Mouse (Mus musculus): ENCODE measurements around the gene Rnaseh2b.

Rnaseh2b gene

GRCm38 (mm10) chr14:62298808-62299207 lies 6.4 kb downstream of the Rnaseh2b start:
- in situ Hi-C loops (cut with MboI; ENCODE audit: low pct_unique_long_range_greater_than_20kb in 1 of 2, low sequenced_read_pairs in 2 of 2, unreplicated experiment in 1 of 2), result no loop called here

GRCm38 (mm10) chr14:62300031-62300430 lies 7.6 kb downstream of the Rnaseh2b start:
- in situ Hi-C loops (cut with MboI; ENCODE audit: low pct_unique_long_range_greater_than_20kb in 1 of 2, low sequenced_read_pairs in 2 of 2, unreplicated experiment in 1 of 2), result no loop called here

GRCm38 (mm10) chr14:62307555-62307954 lies 15.2 kb downstream of the Rnaseh2b start:
- in situ Hi-C loops (cut with MboI; ENCODE audit: low pct_unique_long_range_greater_than_20kb in 1 of 2, low sequenced_read_pairs in 2 of 2, unreplicated experiment in 1 of 2), result no loop called here

- in situ Hi-C loops (cut with MboI; ENCODE audit: low pct_unique_long_range_greater_than_20kb in 1 of 2, low sequenced_read_pairs in 2 of 2, unreplicated experiment in 1 of 2), result no loop called here
These were observed 16.6 kb downstream of the Rnaseh2b start for GRCm38 (mm10) chr14:62309026-62309425.

- in situ Hi-C loops (cut with MboI; ENCODE audit: low pct_unique_long_range_greater_than_20kb in 1 of 2, low sequenced_read_pairs in 2 of 2, unreplicated experiment in 1 of 2), result no loop called here
These were observed 19.3 kb downstream of the Rnaseh2b start for GRCm38 (mm10) chr14:62311672-62312071.

GRCm38 (mm10) chr14:62322581-62323344 lies 30.4 kb downstream of the Rnaseh2b start:
- in situ Hi-C loops (cut with MboI; ENCODE audit: low pct_unique_long_range_greater_than_20kb in 1 of 2, low sequenced_read_pairs in 2 of 2, unreplicated experiment in 1 of 2), result no loop called here

GRCm38 (mm10) chr14:62323457-62323856 lies 31.1 kb downstream of the Rnaseh2b start:
- in situ Hi-C loops (cut with MboI; ENCODE audit: low pct_unique_long_range_greater_than_20kb in 1 of 2, low sequenced_read_pairs in 2 of 2, unreplicated experiment in 1 of 2), result no loop called here

- in situ Hi-C loops (cut with MboI; ENCODE audit: low pct_unique_long_range_greater_than_20kb in 1 of 2, low sequenced_read_pairs in 2 of 2, unreplicated experiment in 1 of 2), result no loop called here
These were observed 32.6 kb downstream of the Rnaseh2b start for GRCm38 (mm10) chr14:62324943-62325342.

- in situ Hi-C loops (cut with MboI; ENCODE audit: low pct_unique_long_range_greater_than_20kb in 1 of 2, low sequenced_read_pairs in 2 of 2, unreplicated experiment in 1 of 2), result no loop called here
These were observed 33.6 kb downstream of the Rnaseh2b start for GRCm38 (mm10) chr14:62326026-62326425.

- in situ Hi-C loops (cut with MboI; ENCODE audit: low pct_unique_long_range_greater_than_20kb in 1 of 2, low sequenced_read_pairs in 2 of 2, unreplicated experiment in 1 of 2), result no loop called here
These were observed 34.8 kb downstream of the Rnaseh2b start for GRCm38 (mm10) chr14:62327171-62327570.

GRCm38 (mm10) chr14:62328606-62329005 lies 36.2 kb downstream of the Rnaseh2b start:
- in situ Hi-C loops (cut with MboI; ENCODE audit: low pct_unique_long_range_greater_than_20kb in 1 of 2, low sequenced_read_pairs in 2 of 2, unreplicated experiment in 1 of 2), result no loop called here

- in situ Hi-C loops (cut with MboI; ENCODE audit: low pct_unique_long_range_greater_than_20kb in 1 of 2, low sequenced_read_pairs in 2 of 2, unreplicated experiment in 1 of 2), result no loop called here
These were observed 37.2 kb downstream of the Rnaseh2b start for GRCm38 (mm10) chr14:62329631-62330030.

GRCm38 (mm10) chr14:62331457-62331856 lies 39.1 kb downstream of the Rnaseh2b start:
- in situ Hi-C loops (cut with MboI; ENCODE audit: low pct_unique_long_range_greater_than_20kb in 1 of 2, low sequenced_read_pairs in 2 of 2, unreplicated experiment in 1 of 2), result no loop called here

GRCm38 (mm10) chr14:62331866-62332619 lies 39.7 kb downstream of the Rnaseh2b start:
- in situ Hi-C loops (cut with MboI; ENCODE audit: low pct_unique_long_range_greater_than_20kb in 1 of 2, low sequenced_read_pairs in 2 of 2, unreplicated experiment in 1 of 2), result no loop called here

- in situ Hi-C loops (cut with MboI; ENCODE audit: low pct_unique_long_range_greater_than_20kb in 1 of 2, low sequenced_read_pairs in 2 of 2, unreplicated experiment in 1 of 2), result no loop called here
These were observed 41.7 kb downstream of the Rnaseh2b start for GRCm38 (mm10) chr14:62333909-62334687.

GRCm38 (mm10) chr14:62339196-62339595 lies 46.8 kb downstream of the Rnaseh2b start:
- in situ Hi-C loops (cut with MboI; ENCODE audit: low pct_unique_long_range_greater_than_20kb in 1 of 2, low sequenced_read_pairs in 2 of 2, unreplicated experiment in 1 of 2), result no loop called here

- in situ Hi-C loops (cut with MboI; ENCODE audit: low pct_unique_long_range_greater_than_20kb in 1 of 2, low sequenced_read_pairs in 2 of 2, unreplicated experiment in 1 of 2), result no loop called here
These were observed 49.7 kb downstream of the Rnaseh2b start for GRCm38 (mm10) chr14:62341887-62342642.

- in situ Hi-C loops (cut with MboI; ENCODE audit: low pct_unique_long_range_greater_than_20kb in 1 of 2, low sequenced_read_pairs in 2 of 2, unreplicated experiment in 1 of 2), result no loop called here
These were observed 50.3 kb downstream of the Rnaseh2b start for GRCm38 (mm10) chr14:62342643-62343144.

All from mouse embryonic stem cell (cell line).